Mouse (Mus musculus): ENCODE results near the gene Acer3. TPM values are rescaled to one million over a fixed set of nuclear protein-coding genes. Genes with fewer than 3 reads are reported as not detected.

Acer3 gene
- polyA plus RNA-seq, 1 experiment, result 6.2 TPM

DNA sequence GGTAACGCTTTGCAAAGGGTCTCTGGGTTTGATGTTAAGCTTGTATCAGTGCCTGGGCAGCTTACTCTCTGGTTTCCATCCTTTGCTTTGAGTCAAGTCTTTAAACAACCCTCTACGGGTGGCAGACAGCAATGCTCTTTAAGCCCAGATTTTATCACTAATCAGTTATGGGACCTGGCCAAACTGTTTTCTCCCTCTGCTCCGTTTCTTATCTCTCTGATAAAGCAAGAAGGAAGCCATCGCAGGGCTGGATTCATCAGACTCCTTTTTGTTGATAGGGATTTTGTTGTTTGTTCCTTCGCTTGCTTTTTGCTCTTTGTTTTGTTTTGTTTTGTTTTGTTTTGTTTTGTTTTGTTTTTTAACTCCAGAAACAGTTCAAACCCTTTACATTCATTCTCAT, 19.3 kb upstream of the Acer3 start:
- no peaks in the 10 kb centered on the region for H3K27me3 ChIP-seq (ENCODE audit: control insufficient read depth, insufficient read depth, low read length)
- WGBS, result 84% methylated on average over 5 of the region's 5 CpGs
- H3K4me3 ChIP-seq (ENCODE audit: extremely low read depth, insufficient read depth, insufficient read length), result no peak overlapping the region
- no peaks in the 10 kb centered on the region for H3K36me3 ChIP-seq (ENCODE audit: control insufficient read depth, insufficient read depth, low read length)
- no peaks in the 10 kb centered on the region for H3K4me1 ChIP-seq (ENCODE audit: control insufficient read depth, insufficient read depth, insufficient read length)
- TF ChIP-seq POLR2A (IDR thresholded peaks at IDR 0.05; ENCODE audit: low read depth, low read length), result no peak
- no peak for TF ChIP-seq CTCF (IDR thresholded peaks at IDR 0.05; ENCODE audit: extremely low read depth, insufficient read depth, insufficient read length, insufficient replicate concordance)
- DNase-seq (ENCODE audit: low read depth in 1 of 2, low spot score in 2 of 2), result no peak
- no peak overlapping the region for H3K27ac ChIP-seq (ENCODE audit: insufficient read depth, low read length)

GRCm38 (mm10) chr7:98333987-98334386, 13.0 kb upstream of the Acer3 start:
- H3K36me3 ChIP-seq (ENCODE audit: control insufficient read depth, insufficient read depth, low read length), result no peaks in the 10 kb centered on the region
- no peak for DNase-seq (ENCODE audit: low read depth in 1 of 2, low spot score in 2 of 2)
- no peak overlapping the region for H3K4me3 ChIP-seq (ENCODE audit: extremely low read depth, insufficient read depth, insufficient read length)
- no peaks in the 10 kb centered on the region for H3K27me3 ChIP-seq (ENCODE audit: control insufficient read depth, insufficient read depth, low read length)
- no peak overlapping the region for H3K27ac ChIP-seq (ENCODE audit: insufficient read depth, low read length)
- no peaks in the 10 kb centered on the region; the same call in 1 of the 2 replicates for H3K4me1 ChIP-seq (ENCODE audit: control insufficient read depth, insufficient read depth, insufficient read length)
- 36% methylated on average over 3 of the region's 3 CpGs for whole genome bisulfite sequencing
- TF ChIP-seq CTCF (IDR thresholded peaks at IDR 0.05; ENCODE audit: extremely low read depth, insufficient read depth, insufficient read length, insufficient replicate concordance) (no peak), POLR2A (IDR thresholded peaks at IDR 0.05; ENCODE audit: low read depth, low read length) (no peak)

GRCm38 (mm10) chr7:98333507-98333906, 12.5 kb upstream of the Acer3 start:
- H3K4me1 ChIP-seq (ENCODE audit: control insufficient read depth, insufficient read depth, insufficient read length), result no peaks in the 10 kb centered on the region; the same call in 1 of the 2 replicates
- H3K27ac ChIP-seq (ENCODE audit: insufficient read depth, low read length), result no peak overlapping the region
- TF ChIP-seq POLR2A (IDR thresholded peaks at IDR 0.05; ENCODE audit: low read depth, low read length) (no peak), CTCF (IDR thresholded peaks at IDR 0.05; ENCODE audit: extremely low read depth, insufficient read depth, insufficient read length, insufficient replicate concordance) (no peak)
- H3K27me3 ChIP-seq (ENCODE audit: control insufficient read depth, insufficient read depth, low read length), result no peaks in the 10 kb centered on the region
- H3K36me3 ChIP-seq (ENCODE audit: control insufficient read depth, insufficient read depth, low read length), result no peaks in the 10 kb centered on the region
- 91% methylated on average over 5 of the region's 5 CpGs for WGBS
- no peak overlapping the region for H3K4me3 ChIP-seq (ENCODE audit: extremely low read depth, insufficient read depth, insufficient read length)
- DNase-seq (ENCODE audit: low read depth in 1 of 2, low spot score in 2 of 2), result no peak

DNA sequence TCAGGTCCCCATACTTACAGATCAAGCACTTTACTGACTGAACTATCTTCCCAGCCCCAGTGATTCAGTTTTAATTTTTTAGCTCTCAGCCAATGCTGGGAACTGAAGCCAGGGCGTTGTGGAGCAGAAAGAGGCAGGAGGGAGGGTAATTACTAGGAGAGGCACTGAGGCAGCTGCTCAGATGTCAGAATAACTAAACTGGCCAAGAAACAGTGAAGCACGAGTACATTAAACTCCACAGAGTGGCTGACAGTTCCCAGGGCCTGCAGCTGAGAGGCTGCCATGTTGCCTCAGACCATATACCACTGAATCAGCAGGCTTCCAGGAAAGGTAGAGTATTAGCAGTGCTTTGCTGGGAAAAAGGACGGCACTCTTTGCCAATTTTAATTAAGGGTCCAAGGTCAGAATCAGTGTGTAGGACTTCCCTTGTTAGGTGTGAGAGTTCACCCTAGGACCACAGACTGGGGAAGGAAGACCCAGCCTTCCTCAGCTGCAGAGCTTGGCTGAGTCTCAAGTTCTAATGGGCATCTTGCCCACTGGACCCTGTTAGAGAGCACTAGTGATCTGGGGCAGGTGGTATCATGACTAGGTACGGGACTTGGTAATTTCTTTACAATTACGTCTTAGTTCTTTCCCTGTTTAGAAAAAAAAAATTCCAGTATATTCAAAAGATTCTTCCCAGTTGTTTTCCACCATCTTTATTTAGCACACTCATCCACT, 11.8 kb upstream of the Acer3 start:
- no peak overlapping the region for H3K27ac ChIP-seq (ENCODE audit: insufficient read depth, low read length)
- no peak for DNase-seq (ENCODE audit: low read depth in 1 of 2, low spot score in 2 of 2)
- H3K36me3 ChIP-seq (ENCODE audit: control insufficient read depth, insufficient read depth, low read length), result no peaks in the 10 kb centered on the region
- no peak overlapping the region for H3K4me3 ChIP-seq (ENCODE audit: extremely low read depth, insufficient read depth, insufficient read length)
- TF ChIP-seq CTCF (IDR thresholded peaks at IDR 0.05; ENCODE audit: extremely low read depth, insufficient read depth, insufficient read length, insufficient replicate concordance) (no peak), POLR2A (IDR thresholded peaks at IDR 0.05; ENCODE audit: low read depth, low read length) (no peak)
- WGBS, result 81% methylated on average over 5 of the region's 5 CpGs
- no peaks in the 10 kb centered on the region for H3K27me3 ChIP-seq (ENCODE audit: control insufficient read depth, insufficient read depth, low read length)
- no peaks in the 10 kb centered on the region; the same call in 1 of the 2 replicates for H3K4me1 ChIP-seq (ENCODE audit: control insufficient read depth, insufficient read depth, insufficient read length)

- WGBS, result 47% methylated on average over 3 of the region's 3 CpGs
- H3K27ac ChIP-seq (ENCODE audit: insufficient read depth, low read length), result no peak overlapping the region
- H3K4me3 ChIP-seq (ENCODE audit: extremely low read depth, insufficient read depth, insufficient read length), result no peak overlapping the region
- no peak for TF ChIP-seq POLR2A (IDR thresholded peaks at IDR 0.05; ENCODE audit: low read depth, low read length)
- no peak for TF ChIP-seq CTCF (IDR thresholded peaks at IDR 0.05; ENCODE audit: extremely low read depth, insufficient read depth, insufficient read length, insufficient replicate concordance)
- H3K4me1 ChIP-seq (ENCODE audit: control insufficient read depth, insufficient read depth, insufficient read length), result no peaks in the 10 kb centered on the region; the same call in 1 of the 2 replicates
- DNase-seq (ENCODE audit: low read depth in 1 of 2, low spot score in 2 of 2), result no peak
- no peaks in the 10 kb centered on the region for H3K36me3 ChIP-seq (ENCODE audit: control insufficient read depth, insufficient read depth, low read length)
- H3K27me3 ChIP-seq (ENCODE audit: control insufficient read depth, insufficient read depth, low read length), result no peaks in the 10 kb centered on the region
These were observed 10.9 kb upstream of the Acer3 start for GRCm38 (mm10) chr7:98331932-98332331.

DNA sequence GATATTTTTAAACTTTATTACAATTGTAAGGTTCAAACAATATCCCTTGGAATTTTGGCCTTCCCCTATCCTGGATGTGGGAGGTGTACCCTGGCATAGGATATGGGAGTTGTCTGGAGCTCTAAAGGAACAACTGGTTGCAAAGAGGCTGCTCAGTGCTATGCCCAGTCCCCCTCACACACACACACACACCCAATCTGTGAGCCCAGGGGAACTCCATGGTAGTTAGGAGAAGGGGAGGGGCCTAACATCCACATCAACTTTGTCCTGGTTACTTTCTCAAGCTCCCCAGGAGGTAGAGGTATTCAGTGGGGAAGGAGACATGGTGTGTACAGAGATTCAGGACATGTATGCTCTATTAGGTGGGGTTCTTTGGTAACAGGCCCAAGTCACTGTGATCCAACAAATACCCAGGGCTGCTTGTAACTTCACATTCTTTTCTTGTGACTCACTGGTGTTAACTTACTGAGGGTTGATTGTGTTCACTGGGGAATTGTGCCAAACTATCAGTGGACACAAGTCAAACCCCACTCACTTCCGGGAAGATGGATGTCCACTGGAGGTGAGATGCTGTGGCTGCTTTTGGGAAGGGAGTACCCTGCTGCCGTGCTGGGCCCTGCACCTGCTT, 9.5 kb upstream of the Acer3 start:
- Histone ChIP-seq H3K36me3 (ENCODE audit: control insufficient read depth, insufficient read depth, low read length) (no peaks in the 10 kb centered on the region), H3K27ac (ENCODE audit: insufficient read depth, low read length) (no peak overlapping the region), H3K4me3 (ENCODE audit: extremely low read depth, insufficient read depth, insufficient read length) (no peak overlapping the region), H3K27me3 (ENCODE audit: control insufficient read depth, insufficient read depth, low read length) (no peaks in the 10 kb centered on the region), H3K4me1 (ENCODE audit: control insufficient read depth, insufficient read depth, insufficient read length) (no peaks in the 10 kb centered on the region; the same call in 1 of the 2 replicates)
- 97% methylated on average over 2 of the region's 2 CpGs for WGBS
- TF ChIP-seq POLR2A (IDR thresholded peaks at IDR 0.05; ENCODE audit: low read depth, low read length) (no peak), CTCF (IDR thresholded peaks at IDR 0.05; ENCODE audit: extremely low read depth, insufficient read depth, insufficient read length, insufficient replicate concordance) (no peak)
- no peak for DNase-seq (ENCODE audit: low read depth in 1 of 2, low spot score in 2 of 2)

Data from spleen, adult 2 months (tissue).